Mouse (Mus musculus): Measurements from ENCODE around the gene Lsm12.

Gene Lsm12

GRCm38 (mm10) chr11:102117386-102117785 is 67.7 kb downstream of the Lsm12 start:
- peak; percentile 52 for DNase-seq (ENCODE audit: low read depth, low spot score)

GRCm38 (mm10) chr11:102116241-102116640 is 68.9 kb downstream of the Lsm12 start:
- DNase-seq (ENCODE audit: low read depth, low spot score) = no peak

Measured in ZHBTc4 (cell line).